Mouse (Mus musculus): ENCODE data around the gene Gal3st2c. TPM values are rescaled to one million over a fixed set of nuclear protein-coding genes. Genes with fewer than 3 reads are reported as not detected.
"Not testable (repeated sequence)": the region's sequence is repeated elsewhere in the genome, so short reads cannot be mapped to it uniquely, and the experiment has no call there.

The Gal3st2c gene
- under 1 TPM in 2 of 3 experiments, not detected in 1; 0.04 to 0.08 TPM for polyA plus RNA-seq (2017; shearing (Covaris generic))

DNA sequence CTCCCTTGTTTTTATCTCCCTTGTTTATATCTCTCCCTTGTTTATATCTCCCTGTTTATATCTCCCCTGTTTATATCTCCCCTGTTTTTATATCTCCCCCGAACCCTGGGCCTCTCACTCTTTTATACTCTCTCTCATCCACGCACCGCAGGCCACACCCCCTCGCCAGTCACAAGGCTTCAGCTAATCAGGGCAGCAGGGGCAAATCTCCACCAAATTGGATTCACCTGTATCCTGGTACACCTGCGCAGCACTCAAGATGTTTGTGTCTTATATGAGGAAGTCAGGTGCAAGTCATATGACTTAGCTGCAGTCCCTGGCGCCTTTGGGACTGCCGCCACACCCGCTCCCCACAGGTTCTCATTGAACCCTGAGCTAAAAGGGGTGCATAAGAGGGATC lies at the start of gene Gal3st2c:
Gene Gal3st2c (plus strand): TSS at position 301 of the 400 bp plus-strand sequence.
- not testable (repeated sequence) for ATAC-seq

DNA sequence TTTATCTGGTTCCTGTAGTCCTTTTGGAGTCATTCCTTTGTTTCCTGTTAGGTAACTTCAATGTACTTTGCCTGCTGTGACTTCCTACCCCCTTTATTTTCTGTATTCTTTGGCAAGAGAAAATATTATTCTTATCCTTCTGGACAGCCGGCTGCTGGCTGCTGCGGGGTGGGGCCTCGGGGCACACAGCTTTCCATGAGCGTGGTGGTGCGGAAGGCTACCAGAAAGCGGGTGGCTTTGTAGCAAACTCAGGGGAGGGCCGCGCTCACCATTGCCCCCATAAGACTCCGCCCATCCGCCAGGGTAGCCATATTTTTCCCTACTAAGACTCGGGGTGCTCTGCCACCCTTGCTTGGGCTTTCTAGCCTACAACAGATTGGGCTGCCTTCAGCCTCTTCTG lies 41.2 kb upstream of the Gal3st2c start:
- ATAC-seq = not testable (repeated sequence)

DNA sequence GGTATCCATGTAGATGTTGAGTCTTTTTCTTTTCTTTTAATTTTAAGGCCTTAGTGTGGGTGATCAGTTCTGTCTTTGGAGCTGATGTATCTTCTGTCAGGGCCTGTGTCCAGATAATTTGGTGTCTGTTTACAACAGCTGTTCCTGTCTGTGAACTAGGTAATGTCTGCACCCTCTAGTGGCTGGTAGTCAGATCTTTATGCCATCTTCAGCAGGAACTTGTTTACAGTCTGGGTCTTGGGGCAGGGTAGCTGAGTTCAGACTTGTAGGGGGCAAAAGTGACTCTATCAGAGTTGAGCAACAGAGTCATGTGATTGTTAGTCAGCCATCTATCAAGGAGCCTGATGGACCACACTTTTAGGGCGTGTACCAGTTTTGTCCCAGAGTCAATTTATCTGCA lies 23.8 kb upstream of the Gal3st2c start:
- not testable (repeated sequence) for ATAC-seq

GRCm38 (mm10) chr1:93970380-93970779 lies 19.9 kb upstream of the Gal3st2c start:
- not testable (repeated sequence) for ATAC-seq

- ATAC-seq = not testable (repeated sequence)
Observed at GRCm38 (mm10) chr1:93970797-93971196, 19.5 kb upstream of the Gal3st2c start.

- not testable (repeated sequence) for ATAC-seq
Observed at GRCm38 (mm10) chr1:93975764-93976163, 14.5 kb upstream of the Gal3st2c start.

- peak; percentile 74 for ATAC-seq
Observed at GRCm38 (mm10) chr1:93978287-93978686, 12.0 kb upstream of the Gal3st2c start.

DNA sequence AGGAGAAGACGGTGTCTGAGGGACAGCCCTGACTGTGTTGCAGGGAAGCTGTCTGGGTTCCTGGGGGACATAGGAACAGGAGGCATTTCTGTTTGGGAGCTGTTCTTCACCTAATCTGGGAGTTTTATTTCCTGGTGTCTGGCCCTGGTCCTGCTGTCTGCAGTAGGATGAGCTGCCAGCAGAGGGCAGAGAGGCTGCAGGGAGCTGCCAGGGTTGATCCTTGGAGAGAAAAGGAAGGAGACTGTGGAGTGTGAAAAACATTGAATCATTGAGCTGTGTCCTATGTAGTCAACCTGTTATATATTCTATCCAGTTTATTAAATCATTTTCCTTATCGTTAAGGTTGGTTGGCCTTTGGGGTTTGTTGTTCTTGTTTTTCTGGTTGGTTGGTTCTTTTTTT lies 9.4 kb upstream of the Gal3st2c start:
- ATAC-seq = peak; percentile 62

GRCm38 (mm10) chr1:93986167-93986566 lies 4.1 kb upstream of the Gal3st2c start:
- no peak for ATAC-seq

- ATAC-seq = no peak
Observed at GRCm38 (mm10) chr1:93988786-93989185, 1.5 kb upstream of the Gal3st2c start.

- ATAC-seq = not testable (repeated sequence)
Observed at GRCm38 (mm10) chr1:93991068-93991467, 759 bp downstream of the Gal3st2c start.

DNA sequence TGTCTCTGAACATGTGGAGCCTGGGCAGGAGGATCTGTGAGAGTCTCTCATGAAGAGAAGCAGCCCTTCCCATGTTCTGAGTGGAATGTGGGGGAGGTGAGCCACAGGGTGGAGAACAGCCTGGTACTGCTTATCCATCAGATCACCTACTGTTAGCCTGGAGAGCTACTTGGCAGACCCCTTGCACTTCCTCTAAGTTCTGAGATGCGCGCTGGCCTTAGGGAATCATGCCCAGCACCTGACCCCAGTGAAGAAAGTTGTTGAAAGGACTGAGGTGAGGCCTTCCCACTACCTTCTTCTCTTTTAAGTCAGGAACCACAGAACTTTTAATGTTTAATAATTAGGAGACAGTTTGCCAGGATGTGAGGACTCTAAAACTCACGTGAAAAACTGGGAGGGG lies 1.2 kb downstream of the Gal3st2c start:
- not testable (repeated sequence) for ATAC-seq

DNA sequence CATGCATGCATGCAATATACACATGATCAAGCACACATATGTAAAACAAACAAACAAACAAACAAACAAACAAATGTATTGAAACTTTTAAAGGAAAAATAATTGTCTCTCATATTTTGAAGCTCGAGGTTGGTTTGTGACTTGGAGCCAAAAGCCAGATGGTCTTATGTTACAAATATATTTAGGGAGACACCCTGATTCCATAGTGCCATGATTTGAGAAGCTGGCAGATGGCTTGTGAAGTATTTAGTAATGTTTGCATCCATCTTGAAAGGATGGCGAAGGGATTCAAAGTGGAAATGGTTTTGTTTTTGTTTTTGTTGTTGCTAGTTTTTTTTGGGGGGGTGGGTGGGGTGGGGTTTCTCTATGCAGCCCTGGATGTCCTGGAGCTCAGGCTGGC lies 10.7 kb downstream of the Gal3st2c start:
- no peak for ATAC-seq

DNA sequence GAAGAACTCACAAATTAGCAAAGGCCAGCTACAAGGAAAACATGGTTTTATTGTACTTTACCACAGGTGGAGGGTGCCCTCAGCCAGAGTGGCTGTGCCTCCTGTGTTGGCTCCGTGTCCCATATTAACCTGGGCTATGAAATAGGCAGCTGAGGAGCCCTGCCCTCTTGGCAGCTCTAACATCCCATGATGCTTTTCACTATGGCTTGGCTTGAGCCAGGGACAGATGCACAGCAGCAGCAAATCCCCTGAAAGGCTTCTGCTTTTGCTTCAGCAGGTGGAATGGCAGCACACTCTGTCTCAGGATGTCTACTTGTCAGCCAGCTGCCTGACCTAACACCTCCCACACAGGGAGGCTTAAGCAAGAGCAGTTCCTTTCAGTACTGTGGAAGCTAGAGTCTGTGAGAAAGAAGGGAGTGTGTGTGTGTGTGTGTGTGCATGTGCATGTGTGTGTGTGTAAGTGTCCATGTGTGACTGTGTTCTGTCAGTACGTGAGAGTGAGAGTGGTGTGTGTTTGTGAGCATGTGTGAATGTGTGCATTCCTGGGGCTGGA lies 15.7 kb downstream of the Gal3st2c start:
- not testable (repeated sequence) for ATAC-seq

- ATAC-seq = not testable (repeated sequence)
Observed at GRCm38 (mm10) chr1:94008826-94009225, 18.5 kb downstream of the Gal3st2c start.

- ATAC-seq = no peak
Observed at GRCm38 (mm10) chr1:94011643-94012042, 21.3 kb downstream of the Gal3st2c start.

- ATAC-seq = no peak
Observed at GRCm38 (mm10) chr1:94020151-94020550, 29.8 kb downstream of the Gal3st2c start, which contains the start of gene Neu4. TSS of gene Neu4 (plus strand) at chr1:94020451.

DNA sequence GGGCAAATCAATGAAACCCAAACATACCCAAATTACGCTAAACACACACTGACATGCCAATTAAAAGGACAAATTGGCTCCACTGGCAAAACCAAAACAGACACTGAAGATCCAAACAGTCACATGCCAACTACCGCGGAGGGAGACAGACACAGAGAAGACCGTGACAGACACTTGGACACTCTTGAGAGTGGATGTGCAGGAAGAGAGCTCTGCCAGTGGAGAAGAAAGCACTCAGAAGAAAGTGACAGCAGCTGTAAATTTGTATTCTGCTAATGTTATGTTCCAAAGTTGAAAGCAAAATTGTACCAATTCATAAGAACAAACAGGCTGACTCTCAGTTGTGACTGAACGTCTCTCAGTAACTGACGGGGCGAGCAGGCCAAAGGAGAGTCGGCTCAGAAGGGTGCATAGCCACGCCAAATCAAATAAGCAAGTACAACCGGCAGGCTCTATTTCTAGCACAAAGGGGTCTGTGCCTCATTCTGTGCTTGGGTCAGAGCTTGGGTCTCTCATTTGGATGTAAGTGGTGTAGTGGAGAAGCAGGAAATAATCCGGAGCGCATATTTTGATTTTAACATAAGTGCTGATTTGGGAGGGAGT lies 37.3 kb downstream of the Gal3st2c start:
- no peak for ATAC-seq

GRCm38 (mm10) chr1:94028741-94029140 lies 38.4 kb downstream of the Gal3st2c start:
- ATAC-seq = no peak

- no peak for ATAC-seq
Observed at GRCm38 (mm10) chr1:94033075-94033602, 42.8 kb downstream of the Gal3st2c start.

- ATAC-seq = peak; percentile 84
Observed at GRCm38 (mm10) chr1:94034984-94035743, 44.9 kb downstream of the Gal3st2c start.

DNA sequence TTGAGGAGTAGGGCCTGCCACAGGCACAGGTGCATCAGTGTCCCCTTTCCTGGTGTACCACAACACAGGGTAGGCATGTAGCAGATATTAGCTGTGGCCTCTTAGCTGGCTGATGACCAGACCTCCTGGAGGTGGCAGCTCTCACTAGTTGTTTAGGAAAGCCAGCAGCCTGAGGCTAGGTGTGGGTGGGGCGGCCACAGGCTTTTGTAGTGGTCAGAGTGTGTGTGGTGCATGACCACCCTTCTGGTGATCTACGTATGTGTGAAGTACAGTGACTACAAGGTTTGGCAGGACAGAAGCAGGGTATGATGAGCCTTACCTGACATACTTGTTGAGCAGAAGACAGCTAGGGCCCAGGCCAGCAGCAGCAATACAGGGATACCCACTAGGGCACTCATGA lies 50.1 kb downstream of the Gal3st2c start:
- ATAC-seq = no peak

DNA sequence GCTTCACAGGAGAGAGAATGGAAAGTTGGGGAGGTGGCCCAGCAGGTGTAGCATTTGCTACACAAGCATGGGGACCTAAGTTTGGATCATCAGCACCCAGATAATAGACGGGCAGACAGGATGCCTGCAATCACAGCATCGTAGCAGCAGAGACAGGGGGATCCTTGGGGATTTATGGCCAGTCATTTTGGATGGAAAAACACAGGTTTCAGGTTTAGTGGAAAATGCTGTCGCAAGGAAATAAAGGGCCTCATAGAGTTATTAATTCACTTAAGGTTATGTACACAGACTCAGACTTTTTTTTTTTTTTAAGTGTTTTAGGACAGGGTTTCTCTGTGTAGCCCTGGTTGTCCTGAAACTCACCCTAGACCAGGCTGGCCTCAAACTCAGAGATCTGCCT lies 55.2 kb downstream of the Gal3st2c start:
- peak; percentile 12 for ATAC-seq

All from inflammation-experienced regulatory T-cells, adult 6 months (primary cell).